Comparison of ENCODE assay signal across 10 mouse cellular contexts in genomic region chr14:40818051-40818450, GRCm38 (mm10).
DNase-seq lines count a peak whose midpoint lies in the region; ATAC-seq lines count a peak whose summit lies in the region.
"Had no signal": no experiment of that assay in that cellular context is flagged by ENCODE, and none has a peak within 500 bp of the region (broad histone marks: within the 10 kb centered on the region; RNA-seq: fewer than 3 reads in every experiment).

No protein-coding gene starts in this region.

- H3K36me3 ChIP-seq in liver, embryonic 13.5 days = no peaks in the 10 kb centered on the region
- H3K36me3 ChIP-seq: midbrain, embryonic 10.5 days had no signal

- ATAC-seq in liver, embryonic 13.5 days (ENCODE audit: low read depth) = peak; percentile 61

- H3K4me3 ChIP-seq in liver, embryonic 13.5 days (replicated peaks) = no peak overlapping the region
- H3K4me3 ChIP-seq: midbrain, embryonic 10.5 days had no signal

- no peak overlapping the region for H3K4me2 ChIP-seq in liver, embryonic 13.5 days

- no peak overlapping the region for H3K27ac ChIP-seq in liver, embryonic 13.5 days
- H3K27ac ChIP-seq: midbrain, embryonic 10.5 days had no signal

- 41% methylated on average over 2 of the region's 2 CpGs for WGBS in liver, embryonic 13.5 days (ENCODE audit: insufficient replicate concordance)

- peak; percentile 2 to 6 for DNase-seq in spleen, postnatal 36 days (ENCODE audit: low spot score in 2 of 2)
- no peak for DNase-seq in spleen, postnatal 14 days (ENCODE audit: low spot score in 2 of 2)
- peak; percentile 57 to 66 for DNase-seq in heart, postnatal 10 days
- no peak for DNase-seq in liver, embryonic 13.5 days
- DNase-seq in skeletal muscle tissue, adult 2 months (ENCODE audit: low read depth, low spot score) = peak; percentile 11
- DNase-seq in right cerebral cortex, postnatal 25 days = no peak
- no peak for DNase-seq in layer of hippocampus, postnatal 36 days
- DNase-seq in natural killer cell, adult 2 months (ENCODE audit: low spot score in 2 of 2) = no peak

- H3K27me3 ChIP-seq in liver, embryonic 13.5 days = no peaks in the 10 kb centered on the region
- H3K27me3 ChIP-seq: CH12.LX had no signal

- H3K4me1 ChIP-seq in liver, embryonic 13.5 days (replicated peaks) = no peaks in the 10 kb centered on the region
- H3K4me1 ChIP-seq: midbrain, embryonic 10.5 days had no signal

- no peaks in the 10 kb centered on the region for H3K9me3 ChIP-seq in liver, embryonic 13.5 days (replicated peaks)
- H3K9me3 ChIP-seq: midbrain, embryonic 10.5 days had no signal

- intact Hi-C loops in heart, postnatal 10 days (cut with DNase I) = no loop called here

- no peak overlapping the region for H3K9ac ChIP-seq in liver, embryonic 13.5 days

Comparison
In these comparisons a context has a peak if more than half of its experiments do, and no peak if none do; other contexts are left out.
1. DNase-seq: peak in spleen, postnatal 36 days (2 of 2), heart, postnatal 10 days (2 of 2) and skeletal muscle tissue, adult 2 months (single experiment); none in spleen, postnatal 14 days (0 of 2), liver, embryonic 13.5 days (single experiment), right cerebral cortex, postnatal 25 days (single experiment), layer of hippocampus, postnatal 36 days (0 of 2) and natural killer cell, adult 2 months (0 of 2).